Comparison of ENCODE assay signal across 11 mouse cellular contexts in genomic region chr10:80503599-80504220, GRCm38 (mm10). TPM values are rescaled to one million over a fixed set of nuclear protein-coding genes. Genes with fewer than 3 reads are reported as not detected.
DNase-seq lines count a peak whose midpoint lies in the region; ATAC-seq and TF ChIP-seq lines count a peak whose summit lies in the region.
"Had no signal": no experiment of that assay in that cellular context is flagged by ENCODE, and none has a peak within 500 bp of the region (broad histone marks: within the 10 kb centered on the region; RNA-seq: fewer than 3 reads in every experiment).

No protein-coding gene starts in this region.

- H3K4me3 ChIP-seq in kidney, adult 2 months (ENCODE audit: insufficient read depth, low read depth, low read length): no peak overlapping the region
- no peak overlapping the region; the same call in 1 of the 2 replicates for H3K4me3 ChIP-seq in neural tube, embryonic 13.5 days

- no peak for ATAC-seq in neural tube, embryonic 13.5 days (ENCODE audit: low read depth)

- 19% methylated on average over 27 of the region's 27 CpGs for WGBS in kidney, adult 2 months
- WGBS in neural tube, embryonic 13.5 days: under 1% methylated on average over 27 of the region's 27 CpGs

- H3K4me1 ChIP-seq in kidney, adult 2 months (ENCODE audit: control insufficient read depth, insufficient read depth, low read length): no peaks in the 10 kb centered on the region
- H3K4me1 ChIP-seq in neural tube, embryonic 13.5 days (replicated peaks): no peaks in the 10 kb centered on the region

- no peak for TF ChIP-seq CTCF in kidney, adult 2 months (conservative IDR thresholded peaks at IDR 0.05; ENCODE audit: insufficient read depth, insufficient read length, low read depth, low read length)

- H3K4me2 ChIP-seq in neural tube, embryonic 13.5 days: no peak overlapping the region

- no peaks in the 10 kb centered on the region for H3K36me3 ChIP-seq in kidney, adult 2 months (ENCODE audit: control insufficient read depth, insufficient read depth, low read length)
- no peaks in the 10 kb centered on the region for H3K36me3 ChIP-seq in neural tube, embryonic 13.5 days

- no peak overlapping the region for H3K27ac ChIP-seq in kidney, adult 2 months (ENCODE audit: insufficient read depth, low read depth, low read length)
- H3K27ac ChIP-seq in neural tube, embryonic 13.5 days (replicated peaks): no peak overlapping the region
- H3K27ac ChIP-seq: macrophage had no signal

- peaks cover 3% of the 10 kb centered on the region for H3K27me3 ChIP-seq in kidney, adult 2 months (replicated peaks; ENCODE audit: control insufficient read depth, insufficient read depth, low read length)
- peaks cover 90% of the 10 kb centered on the region for H3K27me3 ChIP-seq in neural tube, embryonic 13.5 days

- H3K9ac ChIP-seq in neural tube, embryonic 13.5 days: 0 out of 2 replicates have a peak overlapping the region, but pooled peaks have one; percentile 12

- no peaks in the 10 kb centered on the region for H3K9me3 ChIP-seq in neural tube, embryonic 13.5 days

- DNase-seq in kidney, adult 2 months: peak; percentile 28
- no peak for DNase-seq in kidney, adult 18-20 months
- peak; percentile 47 for DNase-seq in heart, adult 8-10 months (ENCODE audit: low spot score)
- peak; percentile 18 for DNase-seq in liver
- no peak for DNase-seq in gastrocnemius, adult 8-10 months (ENCODE audit: low spot score in 2 of 2)
- DNase-seq in urinary bladder, postnatal 10 days (ENCODE audit: low spot score): no peak
- DNase-seq in frontal cortex, postnatal 14 days (ENCODE audit: low spot score in 2 of 2): no peak
- DNase-seq: gastrocnemius, postnatal 36 days had no signal

- no peak for TF ChIP-seq POLR2A in kidney, adult 2 months (IDR thresholded peaks at IDR 0.05; ENCODE audit: low read depth, low read length)

RNA-seq across cellular contexts. Expression of gene Onecut3, which starts 9.1 kb away (rescaled TPM):
- 0.03 TPM in 1 of 2 replicates, not detected in the other for polyA plus RNA-seq in kidney, adult 2 months (2012; rRNA removed)
- under 1 TPM in 1 of 4 experiments, not detected in 3; 0.09 TPM for total RNA-seq in heart, adult 8-10 months (2022)
- polyA plus RNA-seq in neural tube, embryonic 13.5 days (2015; fragmentation: Nextera tagmentation; extraction: Ambion mirVana): 0.92 and 1.2 TPM in 2 replicates
- not detected for total RNA-seq in gastrocnemius, adult 8-10 months (2022)
- total RNA-seq: CH12.LX; gastrocnemius, postnatal 36 days had no signal
- polyA plus RNA-seq: macrophage had no signal

RNA-seq across cellular contexts. Expression of gene Atp8b3, which starts 35.2 kb away (rescaled TPM):
- 0.17 and 0.46 TPM in 2 replicates for polyA plus RNA-seq in kidney, adult 2 months (2012; rRNA removed)
- total RNA-seq in heart, adult 8-10 months (2022): not detected
- polyA plus RNA-seq in neural tube, embryonic 13.5 days (2015; fragmentation: Nextera tagmentation; extraction: Ambion mirVana): 1.2 and 1.4 TPM in 2 replicates
- not detected for total RNA-seq in gastrocnemius, adult 8-10 months (2022)
- total RNA-seq: gastrocnemius, postnatal 36 days had no signal
- polyA plus RNA-seq: macrophage had no signal

RNA-seq across cellular contexts. Expression of gene Rexo1, which starts 57.6 kb away (rescaled TPM):
- 28.7 and 37.9 TPM in 2 replicates for polyA plus RNA-seq in kidney, adult 2 months (2012; rRNA removed)
- total RNA-seq in heart, adult 8-10 months (2022): 10 to 100 TPM; 10.7 to 15.0 (median 12.2) TPM
- 26.8 and 28.0 TPM in 2 replicates for polyA plus RNA-seq in neural tube, embryonic 13.5 days (2015; fragmentation: Nextera tagmentation; extraction: Ambion mirVana)
- 10 to 100 TPM in 2 of 4 experiments, 1 to 10 TPM in 2; 8.5 to 11.1 (median 10.1) TPM for total RNA-seq in gastrocnemius, adult 8-10 months (2022)

Comparison
In these comparisons a context has a peak if more than half of its experiments do, and no peak if none do; other contexts are left out.
1. DNase-seq: peak in kidney, adult 2 months (single experiment), heart, adult 8-10 months (single experiment) and liver (single experiment); none in kidney, adult 18-20 months (single experiment), gastrocnemius, adult 8-10 months (0 of 2), urinary bladder, postnatal 10 days (single experiment) and frontal cortex, postnatal 14 days (0 of 2).